Mouse (Mus musculus): ENCODE results near the gene St3gal3.

The St3gal3 gene

DNA sequence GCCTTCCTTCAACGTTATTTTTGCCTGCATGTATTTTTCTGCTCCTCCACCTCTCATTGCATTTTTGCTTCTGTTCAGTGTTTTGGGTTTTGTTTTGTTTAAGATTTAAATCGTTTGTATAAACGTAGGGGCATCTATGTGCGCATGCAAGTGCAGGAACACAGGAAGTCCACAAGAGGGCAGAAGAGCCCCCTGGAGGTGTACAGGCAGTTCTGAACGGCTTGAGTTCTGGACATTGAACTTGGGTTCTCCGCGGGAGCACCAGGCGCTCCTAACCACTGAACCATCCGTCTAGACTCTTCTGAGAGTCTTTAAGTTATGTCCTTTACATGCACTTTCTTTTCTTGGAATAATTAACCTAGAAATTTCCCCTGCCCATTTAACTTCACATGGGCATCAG is 44.8 kb downstream of the St3gal3 start:
- peak; percentile 64 for DNase-seq (ENCODE audit: low read depth, low spot score)

DNA sequence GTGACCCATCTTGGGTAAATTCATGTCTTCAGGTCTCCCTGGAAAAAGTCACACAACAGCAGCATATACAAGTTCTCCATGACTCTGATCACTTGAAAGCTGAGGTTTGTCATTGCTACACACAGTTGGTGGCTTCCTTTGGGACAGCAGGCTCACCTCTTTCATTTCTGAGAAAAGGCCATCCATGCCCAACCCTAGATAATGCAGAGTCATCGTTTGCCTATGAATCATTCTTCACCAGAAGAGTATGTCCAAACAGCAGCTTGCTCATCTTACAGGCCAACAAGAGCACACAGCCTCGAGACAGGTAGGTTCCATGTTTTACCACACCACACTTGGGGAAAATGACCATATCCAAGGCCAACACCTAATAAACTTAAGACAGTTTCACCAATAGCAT is 45.9 kb downstream of the St3gal3 start:
- no peak for DNase-seq (ENCODE audit: low read depth, low spot score)

DNA sequence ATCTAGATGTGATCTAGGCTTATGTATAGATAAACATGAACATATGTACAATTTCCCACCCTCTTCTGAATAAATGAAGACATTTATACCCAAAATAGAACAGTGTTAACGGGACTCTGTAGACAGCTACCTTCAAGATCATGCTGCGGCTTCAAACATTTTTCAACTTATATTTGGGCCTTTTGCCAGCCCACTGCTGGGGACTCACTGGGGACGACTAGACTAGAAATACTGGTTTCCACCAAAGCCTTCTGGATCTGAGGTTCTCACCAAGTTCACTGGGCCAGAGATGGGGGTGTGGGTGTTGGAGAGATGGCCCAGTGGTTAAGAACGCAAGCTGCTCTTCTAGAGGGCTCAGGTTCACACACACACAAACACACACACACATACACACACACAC is 49.7 kb downstream of the St3gal3 start:
- DNase-seq (ENCODE audit: low read depth, low spot score): no peak

DNA sequence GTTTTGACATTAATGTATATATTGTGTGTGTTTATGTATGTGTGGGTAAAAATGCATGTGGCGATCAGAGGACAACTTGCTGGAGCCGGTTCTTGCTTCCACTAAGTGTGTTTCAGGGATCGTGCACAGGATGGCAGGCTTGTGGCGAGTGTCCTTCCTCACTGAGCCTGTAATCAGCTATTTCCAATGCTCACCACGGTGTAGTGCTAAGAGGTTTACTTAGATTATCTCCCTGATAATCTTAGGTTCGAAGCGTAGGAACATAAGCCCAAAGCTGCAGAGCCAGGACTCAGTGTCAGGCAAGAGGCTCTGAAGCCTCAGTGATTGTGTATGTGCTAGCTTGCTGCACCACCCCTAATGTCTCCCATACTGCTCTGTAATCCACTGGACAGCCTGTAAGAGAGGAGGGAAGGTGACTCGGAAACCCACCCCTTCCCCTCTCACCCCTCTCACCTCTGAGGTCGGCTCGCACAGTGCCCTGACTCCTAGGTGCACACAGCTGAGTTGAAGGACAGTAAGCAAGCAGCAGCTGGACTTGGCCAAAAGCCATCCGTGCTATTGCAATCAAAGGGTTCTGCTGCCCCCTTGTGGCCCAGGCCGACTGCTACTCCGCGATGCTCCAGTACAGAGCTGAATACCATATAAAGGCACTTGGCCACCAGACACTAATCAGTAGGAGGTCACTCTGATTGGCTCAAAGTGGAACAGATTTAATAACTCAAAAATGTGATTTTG is 51.3 kb downstream of the St3gal3 start:
- peak; percentile 79 for DNase-seq (ENCODE audit: low read depth, low spot score)

DNA sequence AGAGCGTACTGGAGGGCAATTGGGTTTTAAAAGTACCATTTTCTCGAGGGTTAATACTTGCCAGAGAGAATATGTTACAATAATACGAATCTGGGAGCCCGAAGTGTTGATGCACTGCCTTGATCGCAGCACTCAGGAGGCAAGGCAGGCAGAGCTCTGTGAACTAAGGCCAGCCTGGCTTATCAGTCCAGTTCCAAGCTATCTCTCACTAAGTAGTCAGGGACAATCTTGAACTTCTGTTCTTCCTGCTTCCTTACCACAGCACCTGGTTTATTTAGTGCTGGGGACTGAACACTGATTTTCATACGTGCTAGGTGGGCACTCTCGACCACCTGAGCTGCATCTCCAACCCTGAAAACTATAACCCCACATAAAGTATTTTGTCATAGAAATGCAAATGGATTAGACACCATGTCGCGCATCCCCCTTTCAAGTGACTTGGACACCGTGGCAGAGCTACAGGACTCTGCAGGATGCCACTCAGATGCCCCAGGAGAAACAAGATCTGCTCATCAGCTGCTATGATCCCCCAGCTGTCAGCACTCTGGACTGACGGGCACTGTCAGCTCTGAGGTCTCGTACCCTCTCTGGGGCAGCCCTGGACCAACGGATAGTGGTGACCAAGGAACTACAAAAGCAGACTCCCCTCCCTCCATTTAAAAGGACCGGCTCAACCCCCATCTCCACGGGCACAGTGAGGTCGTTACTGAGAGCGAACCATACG is 52.9 kb downstream of the St3gal3 start:
- DNase-seq (ENCODE audit: low read depth, low spot score): no peak

DNA sequence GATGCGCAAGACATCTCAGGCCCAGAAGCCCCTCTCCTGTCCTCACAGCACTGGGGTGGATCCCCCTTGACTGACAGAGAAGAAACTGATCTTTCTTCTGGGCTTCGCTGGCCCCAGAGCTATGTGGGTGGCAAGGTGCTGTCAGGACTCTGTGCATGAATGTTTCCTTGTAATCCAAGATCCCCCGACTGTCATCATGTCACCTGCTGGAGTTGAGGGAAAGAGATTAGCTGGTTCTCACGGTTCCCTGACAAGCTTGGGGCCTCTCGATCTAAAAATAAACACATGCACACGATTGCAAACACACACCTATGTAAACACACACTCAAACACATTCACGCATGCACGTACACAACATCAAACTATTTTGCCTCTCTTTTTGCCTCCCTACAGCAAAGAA is 54.2 kb downstream of the St3gal3 start:
- no peak for DNase-seq (ENCODE audit: low read depth, low spot score)

DNA sequence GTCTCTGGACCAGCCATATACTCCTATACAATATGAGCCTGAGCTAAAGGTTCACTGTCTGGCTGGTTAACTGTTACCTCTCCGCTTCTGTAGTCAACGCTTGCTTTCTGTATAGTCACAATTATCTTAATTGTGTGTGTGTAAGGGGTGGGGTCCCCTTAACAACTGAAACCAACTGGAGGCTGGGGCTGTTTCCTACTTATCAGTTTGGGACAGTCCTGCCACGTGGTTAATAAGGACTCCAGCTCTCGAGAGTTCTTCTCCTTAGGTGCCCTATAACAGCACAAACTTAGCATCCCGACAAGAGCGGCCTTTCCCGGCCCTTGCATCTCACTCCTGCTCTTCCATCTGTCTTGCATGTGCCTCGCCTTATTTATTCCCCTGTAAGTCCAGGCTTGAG is 55.5 kb downstream of the St3gal3 start:
- no peak for DNase-seq (ENCODE audit: low read depth, low spot score)

DNA sequence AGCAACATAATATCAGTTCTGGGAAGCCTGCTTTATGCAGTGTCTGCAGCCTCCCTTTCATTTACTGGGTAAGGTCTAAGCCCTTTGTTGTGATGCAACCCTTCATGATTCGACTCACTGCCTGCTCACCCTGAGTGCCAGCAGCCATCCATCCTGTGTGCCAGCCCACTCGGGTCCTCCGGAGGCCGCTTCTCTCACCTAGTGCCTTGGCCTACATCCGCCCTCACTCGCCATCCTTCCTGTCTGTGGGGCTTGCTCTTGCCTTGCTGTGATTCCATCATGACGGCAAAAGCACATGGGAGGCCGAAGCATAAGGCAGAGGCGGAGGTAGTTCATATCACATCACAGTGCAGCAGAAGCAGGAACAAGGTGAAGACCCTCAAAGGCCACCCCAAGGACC is 56.1 kb downstream of the St3gal3 start:
- no peak for DNase-seq (ENCODE audit: low read depth, low spot score)

DNA sequence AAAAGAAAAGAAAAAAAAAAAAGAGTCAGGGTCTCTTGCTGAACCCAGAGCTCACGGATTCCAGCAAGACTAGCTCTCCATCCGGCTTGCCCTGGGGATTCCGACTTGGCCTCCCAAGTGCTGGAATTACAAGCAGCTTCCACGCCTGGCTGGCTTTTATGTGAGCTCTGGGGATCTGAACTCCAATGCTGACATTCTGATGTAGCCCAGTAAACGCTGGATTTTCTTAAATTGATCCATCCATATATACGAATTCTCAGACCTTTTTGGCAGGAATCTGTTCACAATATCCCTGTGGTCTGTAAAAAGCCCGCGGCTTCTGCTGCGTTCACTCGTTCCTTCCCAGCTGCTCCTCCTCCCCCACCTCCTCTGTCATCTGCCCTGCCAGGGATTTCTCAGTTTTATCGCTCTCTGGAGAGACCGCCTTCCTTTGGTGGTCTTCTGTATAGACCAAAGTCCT is 57.4 kb downstream of the St3gal3 start:
- DNase-seq (ENCODE audit: low read depth, low spot score): no peak

DNA sequence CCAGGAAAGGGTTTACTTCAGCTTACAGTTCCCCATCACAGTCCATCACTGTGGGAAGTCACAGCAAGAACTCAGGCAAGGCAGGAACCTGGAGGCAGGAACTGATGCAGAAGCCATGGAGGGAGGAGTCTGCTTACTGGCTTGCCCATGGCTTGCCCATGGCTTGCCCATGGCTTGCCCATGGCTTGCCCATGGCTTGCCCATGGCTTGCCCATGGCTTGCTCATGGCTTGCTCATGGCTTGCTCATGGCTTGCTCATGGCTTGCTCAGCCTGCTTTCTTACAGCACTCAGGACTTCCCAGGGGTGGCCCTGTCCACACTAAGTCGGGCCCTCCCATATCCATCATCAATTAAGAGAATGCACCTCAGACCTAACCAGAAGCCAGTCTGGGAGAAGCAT is 58.1 kb downstream of the St3gal3 start:
- DNase-seq (ENCODE audit: low read depth, low spot score): no peak

DNA sequence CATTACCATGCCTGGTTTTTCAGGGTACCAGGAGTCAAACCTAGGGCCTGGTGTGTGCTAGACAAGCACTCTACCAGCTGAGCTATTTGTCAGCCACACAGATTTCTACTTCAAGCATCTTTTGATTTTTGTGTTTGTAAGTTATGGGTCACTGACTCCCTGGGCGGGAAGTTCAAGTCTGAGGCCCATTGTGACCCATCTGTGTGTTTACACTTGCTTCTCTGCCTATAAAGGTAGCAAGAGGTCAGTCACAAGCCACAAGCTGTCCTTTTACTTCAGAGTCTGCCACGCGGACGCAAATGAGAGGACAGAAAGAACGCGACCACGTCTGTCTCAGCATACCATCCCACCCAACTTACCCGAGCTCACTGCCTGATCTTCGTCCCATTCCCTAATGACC is 59.4 kb downstream of the St3gal3 start:
- no peak for DNase-seq (ENCODE audit: low read depth, low spot score)

DNA sequence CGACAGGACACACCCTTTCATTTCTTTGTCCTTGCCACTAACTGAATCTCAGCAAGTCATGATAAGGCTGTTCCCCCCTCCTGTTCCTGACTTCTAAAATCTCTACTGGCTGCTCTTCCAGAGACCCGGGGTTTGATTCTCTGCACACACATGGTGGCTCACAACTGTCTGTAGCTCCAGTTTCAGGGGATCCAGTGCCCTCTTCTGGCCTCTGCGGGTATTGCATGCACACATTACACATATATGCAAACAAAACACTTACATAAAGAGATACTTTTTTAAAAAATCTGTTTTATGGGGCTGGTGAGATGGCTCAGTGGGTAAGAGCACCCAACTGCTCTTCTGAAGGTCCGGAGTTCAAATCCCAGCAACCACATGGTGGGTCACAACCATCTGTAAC is 60.5 kb downstream of the St3gal3 start:
- DNase-seq (ENCODE audit: low read depth, low spot score): peak; percentile 30

DNA sequence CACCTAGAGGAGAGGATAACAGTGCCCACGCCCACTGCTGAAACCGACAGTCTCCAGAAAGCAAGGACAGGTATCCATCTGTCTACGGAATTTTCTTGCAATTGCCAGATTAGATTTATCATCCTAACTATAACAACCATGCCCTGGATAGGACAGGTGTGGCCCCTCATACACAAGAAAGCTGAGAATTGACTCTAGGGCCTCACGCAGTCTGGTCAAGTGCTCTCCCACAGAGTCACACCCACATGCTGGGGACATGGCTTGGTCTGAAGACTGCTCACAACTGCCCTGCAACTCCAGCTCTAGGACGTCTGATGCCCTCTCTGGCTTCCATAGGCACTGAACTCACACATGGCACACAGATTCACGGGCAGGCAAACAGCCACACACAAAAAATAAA is 61.6 kb downstream of the St3gal3 start:
- DNase-seq (ENCODE audit: low read depth, low spot score): no peak

DNA sequence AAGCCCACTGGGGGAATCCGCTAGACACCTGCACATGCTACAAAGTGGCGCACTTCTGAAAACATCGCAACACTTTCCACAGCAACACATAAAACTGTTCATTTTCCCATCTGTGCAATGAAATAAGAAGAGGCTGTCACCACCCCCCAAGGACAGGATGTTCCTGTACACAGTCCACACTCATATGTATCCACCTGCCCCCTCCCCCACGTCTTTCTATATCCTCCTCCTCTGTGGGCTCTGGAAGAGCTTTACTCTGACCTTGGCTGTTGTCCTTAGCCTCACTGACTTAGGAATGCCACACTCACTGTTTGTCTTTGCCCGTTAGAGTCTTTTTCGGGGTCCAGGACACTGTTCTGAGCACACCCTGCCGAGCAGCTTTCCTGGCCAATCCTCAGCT is 62.8 kb downstream of the St3gal3 start:
- peak; percentile 58 for DNase-seq (ENCODE audit: low read depth, low spot score)

DNA sequence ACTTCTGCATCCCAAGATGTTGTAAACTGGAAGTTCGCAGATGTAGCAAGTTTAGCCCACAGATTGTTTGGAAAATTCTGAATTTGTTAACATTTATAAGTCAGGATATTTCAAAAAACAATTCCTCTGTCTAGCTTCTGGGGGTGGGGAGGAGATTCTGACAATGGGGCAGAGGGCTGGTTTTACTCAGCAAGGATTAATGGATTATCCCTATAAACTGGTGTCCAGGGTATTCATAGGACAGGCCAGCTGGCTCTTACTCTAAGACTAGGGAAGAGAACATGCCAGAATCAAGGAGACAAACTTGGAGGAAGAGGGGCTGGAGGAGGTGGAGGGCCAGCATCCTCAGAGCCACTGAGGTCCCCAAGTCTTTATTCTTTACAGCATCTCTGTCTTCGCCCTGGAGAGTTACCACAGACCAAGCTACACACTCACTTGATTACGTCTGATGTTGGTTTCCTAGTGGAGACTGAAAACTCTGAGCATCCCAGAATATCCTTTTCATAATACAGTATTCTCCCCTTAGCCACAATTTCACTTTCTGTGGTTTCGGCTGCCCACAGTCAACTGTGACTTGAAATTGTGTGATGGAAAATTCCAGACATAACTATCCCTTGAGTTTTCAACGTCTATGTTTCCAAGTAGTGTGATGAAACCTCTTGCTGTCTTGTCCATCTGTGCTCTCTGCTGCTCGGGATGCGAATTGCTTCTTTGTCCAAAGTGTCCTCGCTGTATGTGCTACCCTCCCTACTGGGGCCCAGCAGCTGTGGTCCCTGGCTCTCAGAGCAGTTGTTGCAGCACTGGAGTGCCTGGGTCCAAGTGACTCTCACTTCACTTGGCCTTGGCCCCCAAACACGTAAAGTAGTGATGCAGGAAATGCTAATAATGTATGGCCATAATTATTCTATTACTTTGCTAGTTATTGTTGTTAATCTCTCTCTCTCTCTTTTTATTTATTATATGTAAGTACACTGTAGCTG is 64.2 kb downstream of the St3gal3 start:
- DNase-seq (ENCODE audit: low read depth, low spot score): no peak

DNA sequence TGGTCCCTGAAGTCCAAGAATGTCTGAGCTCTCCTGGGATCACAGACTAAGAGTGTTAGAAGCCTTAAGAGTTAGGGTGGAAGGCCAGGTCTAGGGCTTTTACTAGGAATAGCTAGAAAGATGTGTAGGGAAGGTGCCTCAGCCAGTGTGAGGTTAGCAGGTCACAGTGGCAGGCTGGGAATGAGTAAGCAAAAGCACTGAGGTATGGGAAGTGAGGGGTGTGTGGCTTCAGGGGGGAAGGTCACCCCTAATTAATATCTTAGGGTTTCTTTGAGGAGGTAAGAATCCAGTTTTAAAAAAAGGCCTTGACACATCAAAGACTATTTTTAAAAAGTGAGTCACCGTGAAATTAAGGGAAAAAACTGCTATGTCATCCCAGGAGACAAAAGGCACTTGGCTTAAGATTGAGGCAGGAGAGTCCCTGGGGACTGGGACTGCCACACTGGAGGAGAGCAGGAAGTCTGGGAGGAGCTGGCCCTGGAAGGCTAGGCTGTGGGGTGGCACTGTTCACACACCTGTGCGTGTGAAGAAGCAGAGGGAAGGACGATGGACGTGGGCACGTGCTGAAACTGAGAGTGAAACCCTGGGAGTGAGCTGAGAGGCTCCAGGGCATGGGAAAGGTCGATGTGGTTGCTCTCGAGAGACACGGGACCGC is 72.8 kb downstream of the St3gal3 start:
- no peak for DNase-seq (ENCODE audit: low read depth, low spot score)

DNA sequence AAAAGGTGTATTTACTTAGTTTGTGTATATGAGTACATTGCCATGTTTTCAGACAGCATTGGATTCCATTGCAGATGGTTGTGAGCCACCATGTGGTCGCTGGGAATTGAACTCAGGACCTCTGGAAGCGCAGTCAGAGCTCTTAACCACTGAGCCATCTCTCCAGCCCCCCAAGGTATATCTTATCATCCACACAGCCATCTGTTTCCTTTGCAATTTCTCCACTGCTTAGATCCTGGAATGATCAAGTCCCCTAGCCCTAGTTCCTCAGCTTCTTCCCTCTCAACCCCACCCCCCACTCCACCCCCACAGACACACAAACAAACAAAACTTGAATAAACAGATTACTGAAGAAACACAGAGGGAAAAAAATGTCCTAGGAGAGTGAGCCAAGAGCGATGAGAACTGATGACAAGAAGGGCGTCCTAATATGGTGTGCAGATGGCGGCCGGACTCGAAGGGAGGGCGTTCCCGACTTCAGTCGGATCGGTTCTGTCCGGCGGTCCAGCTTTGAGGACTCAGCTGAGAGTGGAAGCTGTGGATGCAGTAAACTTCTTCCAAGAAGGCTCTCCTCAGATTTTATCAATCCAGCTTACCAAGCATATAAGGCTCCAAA is 73.7 kb downstream of the St3gal3 start:
- no peak for DNase-seq (ENCODE audit: low read depth, low spot score)

DNA sequence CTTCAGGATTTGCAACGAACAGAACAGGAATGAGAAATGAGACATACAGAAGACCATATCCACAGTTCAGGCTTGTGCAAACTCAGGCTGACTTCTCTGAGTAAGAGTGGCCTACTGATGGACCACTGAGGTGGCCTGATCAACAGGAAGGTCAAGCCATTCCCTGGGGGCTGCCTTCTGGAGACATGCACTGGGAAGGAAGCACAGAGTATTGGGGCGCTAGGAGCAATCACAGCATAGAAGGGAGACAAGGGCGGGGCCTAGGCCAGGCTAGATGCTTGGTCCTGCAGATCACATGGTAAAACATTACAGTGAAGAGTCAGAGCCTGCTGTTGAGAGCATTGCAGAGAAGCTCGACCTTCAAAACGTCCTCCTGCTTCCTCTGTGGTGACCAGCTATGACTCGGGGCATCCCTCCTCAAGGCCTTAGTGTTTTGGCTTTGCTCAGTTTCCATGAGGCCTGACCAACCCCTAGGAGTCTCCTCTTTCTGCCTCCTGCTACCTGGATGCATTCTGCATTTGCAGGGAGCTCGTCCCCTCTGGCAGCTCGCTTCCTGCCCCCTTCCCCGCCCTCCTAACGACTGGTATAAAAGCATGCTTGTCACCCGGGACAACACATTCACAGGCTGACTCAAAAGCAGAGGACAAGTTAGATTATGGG is 74.8 kb downstream of the St3gal3 start:
- no peak for DNase-seq (ENCODE audit: low read depth, low spot score)

DNA sequence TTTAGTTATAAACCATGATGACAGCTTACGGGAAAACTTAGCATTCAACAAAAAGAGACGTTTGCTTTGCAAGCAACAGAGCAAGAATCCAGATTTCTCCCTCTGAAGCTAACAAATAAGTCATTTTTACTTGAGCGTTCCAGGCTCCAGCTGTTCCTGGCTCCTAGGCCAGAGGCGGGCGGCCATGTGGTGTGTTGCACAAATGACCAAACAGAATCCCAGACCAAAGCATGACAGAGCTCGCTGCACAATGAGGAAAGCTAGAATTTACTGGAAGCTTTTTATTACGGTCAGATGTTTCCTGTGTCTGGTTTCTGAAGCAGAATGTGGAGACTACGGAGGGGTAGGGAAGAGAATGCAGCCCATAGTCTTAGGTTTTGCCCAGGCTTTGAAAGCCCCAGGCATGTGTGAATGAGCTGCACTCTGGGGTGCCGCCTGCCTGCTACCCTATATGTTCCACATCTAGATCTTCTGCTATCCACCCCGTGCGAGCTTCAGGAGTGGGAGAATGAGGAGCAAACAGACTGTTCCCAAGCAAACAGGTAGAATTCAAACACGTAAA is 76.5 kb downstream of the St3gal3 start:
- no peak for DNase-seq (ENCODE audit: low read depth, low spot score)

DNA sequence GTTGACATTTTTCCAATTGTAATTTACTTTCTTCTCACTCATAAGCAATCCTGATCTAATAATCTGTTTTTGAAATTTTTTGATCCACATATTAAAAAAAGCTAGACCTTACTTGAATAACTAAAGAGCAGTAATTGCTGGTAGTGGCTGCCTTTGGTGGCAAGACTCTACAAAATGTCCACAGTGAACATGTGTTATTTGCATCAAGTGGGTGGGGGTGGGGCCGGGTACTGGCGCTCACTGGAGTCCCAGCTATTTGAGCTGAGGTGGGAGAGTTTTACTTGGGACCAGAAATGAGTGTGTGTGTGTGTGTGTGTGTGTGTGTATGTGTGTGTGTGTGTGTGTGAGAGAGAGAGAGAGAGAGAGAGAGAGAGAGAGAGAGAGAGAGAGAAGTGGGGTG is 77.6 kb downstream of the St3gal3 start:
- no peak for DNase-seq (ENCODE audit: low read depth, low spot score)

Measured in ES-CJ7 (cell line).